Mouse (Mus musculus) liver, embryonic 13.5 days (tissue): ENCODE results near the gene Htr1f. TPM values are rescaled to one million over a fixed set of nuclear protein-coding genes. Genes with fewer than 3 reads are reported as not detected.

ENCODE experiments used
- ATAC-seq: fragments of 200-750 bp; cut with Nextera tagmentation; 2 replicates; pipeline ENCODE4 v1.8.0; 2017; ENCODE audit warnings: low read depth, mild to moderate bottlenecking, moderate number of reproducible peaks, moderate library complexity
- DNase-seq: peaks from one replicate; pipeline ENCODE4 v3.0.0; 2022
- H3K27ac ChIP-seq: fragments of 300-500 bp; sonication (generic); 2 replicates; pipeline ENCODE4 v1.5.1; 2015; ENCODE audit warnings: moderate library complexity, mild to moderate bottlenecking, inconsistent platforms
- H3K27me3 ChIP-seq: fragments of 300-500 bp; sonication (generic); 2 replicates; pipeline ENCODE4 v1.6.1; 2015; ENCODE audit warnings: mild to moderate bottlenecking, inconsistent platforms
- H3K36me3 ChIP-seq: fragments of 300-500 bp; sonication (generic); 2 replicates; pipeline ENCODE4 v1.6.1; 2015; ENCODE audit warnings: mild to moderate bottlenecking, inconsistent platforms
- H3K4me1 ChIP-seq: fragments of 300-500 bp; sonication (generic); replicated peaks from 2 replicates; pipeline ENCODE4 v1.6.1; 2015; ENCODE audit warnings: inconsistent platforms
- H3K4me2 ChIP-seq: fragments of 300-500 bp; sonication (generic); 2 replicates; pipeline ENCODE4 v1.6.1; 2015; ENCODE audit warnings: inconsistent platforms, mild to moderate bottlenecking, moderate library complexity
- H3K4me3 ChIP-seq: fragments of 300-500 bp; sonication (generic); replicated peaks from 2 replicates; pipeline ENCODE4 v1.5.1; 2015; ENCODE audit warnings: mild to moderate bottlenecking, inconsistent platforms
- H3K9ac ChIP-seq: fragments of 300-500 bp; sonication (generic); 2 replicates; pipeline ENCODE4 v1.6.1; 2015; ENCODE audit warnings: mild to moderate bottlenecking, inconsistent platforms
- H3K9me3 ChIP-seq: fragments of 300-500 bp; sonication (generic); replicated peaks from 2 replicates; pipeline ENCODE4 v1.6.1; 2016; ENCODE audit warnings: inconsistent platforms
- WGBS: fragments of 180-500 bp; shearing (Covaris S2); methylation state at CpG from one replicate; pipeline ENCODE4 v1.1.7; 2015; ENCODE audit not compliant: insufficient replicate concordance; 5-methylcytosine and 5-hydroxymethylcytosine counted together
- polyA plus RNA-seq: library from polyadenylated mRNA; unstranded; fragments of >200 nt; fragmentation: Nextera tagmentation; extraction: Ambion mirVana; gene quantifications from 2 replicates; pipeline ENCODE4 v1.2.1, GENCODE M21; 2015

Gene Htr1f
- polyA plus RNA-seq, 1 experiment from 2014 or later = not detected

GRCm38 (mm10) chr16:64961690-64962089, 144.0 kb downstream of the Htr1f start:
- no peaks in the 10 kb centered on the region for H3K4me1 ChIP-seq
- no peak overlapping the region for H3K4me3 ChIP-seq
- ATAC-seq (no peak), DNase-seq (no peak)
- H3K36me3 ChIP-seq = no peaks in the 10 kb centered on the region
- no peaks in the 10 kb centered on the region for H3K27me3 ChIP-seq
- 80% methylated on average over 4 of the region's 4 CpGs for WGBS
- no peak overlapping the region for H3K4me2 ChIP-seq
- no peak overlapping the region for H3K27ac ChIP-seq
- H3K9ac ChIP-seq = no peak overlapping the region
- 0 out of 2 replicates have a peak, but pooled peaks cover 2% of the 10 kb centered on the region for H3K9me3 ChIP-seq

GRCm38 (mm10) chr16:64941646-64942195, 163.9 kb downstream of the Htr1f start:
- 37% methylated on average over 5 of the region's 5 CpGs for WGBS
- Histone ChIP-seq H3K27ac (no peak overlapping the region), H3K9ac (no peak overlapping the region), H3K4me3 (no peak overlapping the region), H3K9me3 (no peaks in the 10 kb centered on the region), H3K4me1 (no peaks in the 10 kb centered on the region), H3K27me3 (no peaks in the 10 kb centered on the region), H3K4me2 (no peak overlapping the region), H3K36me3 (no peaks in the 10 kb centered on the region)
- ATAC-seq (no peak), DNase-seq (no peak)

- ATAC-seq (no peak), DNase-seq (no peak)
- Histone ChIP-seq H3K4me3 (no peak overlapping the region), H3K9ac (no peak overlapping the region), H3K4me2 (no peak overlapping the region), H3K36me3 (no peaks in the 10 kb centered on the region), H3K4me1 (no peaks in the 10 kb centered on the region), H3K9me3 (no peaks in the 10 kb centered on the region), H3K27ac (no peak overlapping the region), H3K27me3 (no peaks in the 10 kb centered on the region)
- 72% methylated on average over 1 of the region's 1 CpGs for WGBS
Measured at GRCm38 (mm10) chr16:64934793-64935192, 170.9 kb downstream of the Htr1f start.

GRCm38 (mm10) chr16:64934011-64934410, 171.6 kb downstream of the Htr1f start:
- WGBS = 51% methylated on average over 1 of the region's 1 CpGs
- ATAC-seq = no peak

GRCm38 (mm10) chr16:64923500-64923899, 182.2 kb downstream of the Htr1f start:
- H3K27ac ChIP-seq = no peak overlapping the region
- no peaks in the 10 kb centered on the region for H3K9me3 ChIP-seq
- ATAC-seq (no peak), DNase-seq (no peak)
- no peak overlapping the region for H3K4me2 ChIP-seq
- no peaks in the 10 kb centered on the region for H3K36me3 ChIP-seq
- H3K27me3 ChIP-seq = no peaks in the 10 kb centered on the region
- H3K4me3 ChIP-seq = no peak overlapping the region
- H3K9ac ChIP-seq = no peak overlapping the region
- H3K4me1 ChIP-seq = no peaks in the 10 kb centered on the region
- WGBS = 55% methylated on average over 9 of the region's 9 CpGs

More at GRCm38 (mm10) chr16:64934011-64934410, 171.6 kb downstream of the Htr1f start:
- H3K4me2 ChIP-seq = no peak overlapping the region
- no peaks in the 10 kb centered on the region for H3K27me3 ChIP-seq
- no peak for DNase-seq
- no peak overlapping the region for H3K27ac ChIP-seq
- H3K9ac ChIP-seq = no peak overlapping the region
- no peak overlapping the region for H3K4me3 ChIP-seq
- no peaks in the 10 kb centered on the region for H3K36me3 ChIP-seq
- H3K4me1 ChIP-seq = no peaks in the 10 kb centered on the region
- H3K9me3 ChIP-seq = no peaks in the 10 kb centered on the region

- DNase-seq (no peak), ATAC-seq (no peak)
- Histone ChIP-seq H3K9ac (no peak overlapping the region), H3K9me3 (no peaks in the 10 kb centered on the region), H3K27me3 (no peaks in the 10 kb centered on the region), H3K4me2 (no peak overlapping the region), H3K4me1 (no peaks in the 10 kb centered on the region), H3K4me3 (no peak overlapping the region), H3K36me3 (no peaks in the 10 kb centered on the region), H3K27ac (no peak overlapping the region)
- 70% methylated on average over 10 of the region's 10 CpGs for WGBS
Measured at GRCm38 (mm10) chr16:64908747-64909146, 196.9 kb downstream of the Htr1f start.

GRCm38 (mm10) chr16:64907112-64907511, 198.5 kb downstream of the Htr1f start:
- 21% methylated on average over 3 of the region's 3 CpGs for WGBS
- no peaks in the 10 kb centered on the region for H3K4me1 ChIP-seq
- no peak overlapping the region for H3K4me2 ChIP-seq
- H3K9me3 ChIP-seq = no peaks in the 10 kb centered on the region
- H3K27me3 ChIP-seq = no peaks in the 10 kb centered on the region
- DNase-seq (no peak), ATAC-seq (no peak)
- no peak overlapping the region for H3K9ac ChIP-seq
- H3K4me3 ChIP-seq = no peak overlapping the region
- H3K27ac ChIP-seq = no peak overlapping the region
- H3K36me3 ChIP-seq = no peaks in the 10 kb centered on the region

- no peak overlapping the region for H3K4me2 ChIP-seq
- H3K27ac ChIP-seq = no peak overlapping the region
- ATAC-seq = no peak
- H3K9me3 ChIP-seq = no peaks in the 10 kb centered on the region
- no peak overlapping the region for H3K9ac ChIP-seq
- DNase-seq = no peak
- H3K27me3 ChIP-seq = no peaks in the 10 kb centered on the region
- 23% methylated on average over 2 of the region's 2 CpGs for WGBS
- H3K36me3 ChIP-seq = no peaks in the 10 kb centered on the region
- H3K4me3 ChIP-seq = no peak overlapping the region
- H3K4me1 ChIP-seq = no peaks in the 10 kb centered on the region
Measured at GRCm38 (mm10) chr16:64903328-64903727, 202.3 kb downstream of the Htr1f start.

- Histone ChIP-seq H3K27ac (no peak overlapping the region), H3K27me3 (no peaks in the 10 kb centered on the region), H3K4me2 (no peak overlapping the region), H3K4me3 (no peak overlapping the region), H3K4me1 (no peaks in the 10 kb centered on the region), H3K9ac (no peak overlapping the region), H3K36me3 (no peaks in the 10 kb centered on the region), H3K9me3 (no peaks in the 10 kb centered on the region)
- DNase-seq (no peak), ATAC-seq (no peak)
- 55% methylated on average over 2 of the region's 2 CpGs for WGBS
Measured at GRCm38 (mm10) chr16:64899084-64899483, 206.6 kb downstream of the Htr1f start.

GRCm38 (mm10) chr16:64889496-64889895, 216.2 kb downstream of the Htr1f start:
- ATAC-seq = no peak
- 0 out of 2 replicates have a peak, but pooled peaks cover 4% of the 10 kb centered on the region for H3K9me3 ChIP-seq
- H3K27me3 ChIP-seq = no peaks in the 10 kb centered on the region
- H3K36me3 ChIP-seq = no peaks in the 10 kb centered on the region
- H3K4me2 ChIP-seq = no peak overlapping the region
- no peak overlapping the region for H3K4me3 ChIP-seq
- no peak for DNase-seq
- H3K27ac ChIP-seq = no peak overlapping the region
- no peak overlapping the region for H3K9ac ChIP-seq
- peaks cover under 1% of the 10 kb centered on the region; the same call in 1 of the 2 replicates for H3K4me1 ChIP-seq
- 78% methylated on average over 3 of the region's 3 CpGs for WGBS

GRCm38 (mm10) chr16:64885547-64885946, 220.1 kb downstream of the Htr1f start:
- no peak overlapping the region for H3K4me2 ChIP-seq
- no peaks in the 10 kb centered on the region for H3K27me3 ChIP-seq
- H3K4me1 ChIP-seq = peaks cover 5% of the 10 kb centered on the region; the same call in 1 of the 2 replicates
- no peak for DNase-seq
- 37% methylated on average over 4 of the region's 4 CpGs for WGBS
- H3K36me3 ChIP-seq = no peaks in the 10 kb centered on the region
- H3K27ac ChIP-seq = no peak overlapping the region
- H3K4me3 ChIP-seq = no peak overlapping the region
- H3K9ac ChIP-seq = no peak overlapping the region
- 0 out of 2 replicates have a peak, but pooled peaks cover 4% of the 10 kb centered on the region for H3K9me3 ChIP-seq
- no peak for ATAC-seq

- Histone ChIP-seq H3K9me3 (0 out of 2 replicates have a peak, but pooled peaks cover 4% of the 10 kb centered on the region), H3K9ac (no peak overlapping the region), H3K4me2 (no peak overlapping the region), H3K36me3 (no peaks in the 10 kb centered on the region), H3K27me3 (no peaks in the 10 kb centered on the region), H3K4me1 (peaks cover 5% of the 10 kb centered on the region; the same call in 1 of the 2 replicates), H3K4me3 (no peak overlapping the region), H3K27ac (no peak overlapping the region)
- DNase-seq = no peak
- no peak for ATAC-seq
- WGBS = 46% methylated on average over 3 of the region's 3 CpGs
Measured at GRCm38 (mm10) chr16:64885142-64885541, 220.5 kb downstream of the Htr1f start.
